Mouse (Mus musculus): Measurements from ENCODE around the gene Slc51b.
A peak's percentile ranks its signal among the peaks of the same experiment; 100 is the strongest.

Gene Slc51b

DNA sequence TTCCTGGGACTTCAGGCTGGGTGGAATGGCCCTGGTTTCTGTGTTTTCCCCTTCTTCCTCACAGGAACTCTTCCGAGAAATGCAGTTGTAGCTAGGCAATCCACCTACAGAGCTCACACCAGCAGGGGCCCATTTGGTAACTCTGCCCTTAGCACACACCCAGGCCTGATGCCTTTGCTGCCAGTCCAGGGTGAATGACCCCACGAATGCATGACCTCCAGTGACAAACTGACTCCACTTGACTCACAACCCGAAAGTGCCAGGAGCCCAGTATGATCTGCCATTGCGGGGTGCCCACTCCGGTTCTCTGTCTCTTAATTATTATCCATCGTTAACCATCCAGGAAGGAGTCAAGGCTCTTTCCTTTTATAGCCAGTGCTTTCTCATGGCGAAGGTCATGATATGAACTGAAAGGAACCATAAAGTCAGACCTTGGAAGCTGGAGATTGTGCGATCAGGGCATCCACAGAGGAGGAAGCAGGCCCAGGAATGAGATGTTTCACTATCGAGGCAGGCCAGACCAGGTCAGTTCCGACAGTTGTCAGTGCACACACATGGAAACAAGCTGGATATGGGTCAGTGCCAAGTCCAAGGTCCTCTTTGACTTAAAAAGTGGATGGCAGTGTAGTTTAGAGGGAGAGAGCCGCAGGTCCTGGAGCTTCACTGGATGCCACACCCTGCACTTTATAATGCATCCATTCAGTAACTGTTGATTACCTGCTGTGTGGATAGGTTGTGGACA is at the start of gene Slc51b:
Gene Slc51b, minus strand, starts transcription at position 196 of the 742 bp plus-strand sequence.
- DNase-seq (ENCODE audit: low spot score): no peak

DNA sequence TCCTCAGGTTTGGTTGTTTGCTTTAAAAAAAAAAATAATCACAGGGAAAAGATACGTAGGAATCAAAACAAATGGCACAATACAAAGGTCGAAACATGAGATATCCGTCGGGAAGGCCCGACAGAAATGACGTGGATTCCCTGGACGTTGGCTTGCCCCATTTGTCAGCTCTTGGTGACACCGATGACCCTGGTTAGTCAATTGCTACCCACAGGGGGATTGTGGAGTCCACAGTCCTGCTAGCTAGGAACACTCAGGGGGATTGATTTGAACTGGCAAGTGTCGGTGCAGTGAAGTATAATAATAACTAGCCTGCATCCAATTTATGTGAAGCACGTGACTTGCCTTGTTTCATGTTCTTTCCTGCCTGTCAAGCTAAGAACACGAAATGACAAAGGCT is 44.9 kb upstream of the Slc51b start:
- no peak for DNase-seq (ENCODE audit: low spot score)

- DNase-seq (ENCODE audit: low spot score): no peak
These were observed 42.5 kb upstream of the Slc51b start for GRCm38 (mm10) chr9:65465241-65465640.

GRCm38 (mm10) chr9:65464161-65464560 is 41.4 kb upstream of the Slc51b start:
- no peak for DNase-seq (ENCODE audit: low spot score)

- no peak for DNase-seq (ENCODE audit: low spot score)
These were observed 39.8 kb upstream of the Slc51b start for GRCm38 (mm10) chr9:65462544-65462943.

DNA sequence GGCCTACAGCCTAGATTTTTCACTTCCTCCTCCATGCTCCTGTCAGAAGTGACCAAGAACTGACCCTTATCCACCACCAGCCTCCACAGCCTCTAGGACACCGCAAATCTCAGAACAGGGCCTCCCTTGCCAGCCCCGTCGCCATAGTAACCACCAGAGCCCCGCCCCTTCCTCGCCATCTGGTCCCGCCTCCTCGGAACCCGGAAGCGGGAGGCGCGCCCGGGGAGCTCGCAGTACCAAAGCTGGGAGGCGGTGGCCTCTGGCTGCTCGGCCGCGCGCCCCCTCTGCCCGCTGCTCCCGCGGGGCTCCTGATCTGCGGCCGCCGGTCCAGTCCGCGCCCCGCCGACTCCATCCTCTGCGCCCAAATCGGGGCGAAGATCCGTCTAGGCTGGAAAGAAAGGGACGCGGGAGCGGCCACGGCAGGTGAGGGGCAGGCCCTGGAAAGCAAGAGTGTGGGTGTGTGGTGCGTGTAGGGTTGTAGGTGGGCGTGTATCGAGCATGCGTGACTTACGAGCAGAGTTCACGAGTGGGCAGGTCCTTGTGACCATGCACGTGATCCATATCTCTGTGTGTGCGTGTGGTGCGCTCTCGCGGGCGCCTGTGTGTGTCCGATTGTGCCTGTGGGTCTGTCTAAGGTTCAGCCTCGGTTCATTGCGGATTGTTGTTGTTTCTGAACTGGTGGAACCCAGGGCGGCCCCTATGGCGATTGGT is 38.1 kb upstream of the Slc51b start, which contains the start of gene Spg21:
Gene Spg21, plus strand, starts transcription at position 216 of the 711 bp plus-strand sequence.
- DNase-seq (ENCODE audit: low spot score): peak; percentile 92

DNA sequence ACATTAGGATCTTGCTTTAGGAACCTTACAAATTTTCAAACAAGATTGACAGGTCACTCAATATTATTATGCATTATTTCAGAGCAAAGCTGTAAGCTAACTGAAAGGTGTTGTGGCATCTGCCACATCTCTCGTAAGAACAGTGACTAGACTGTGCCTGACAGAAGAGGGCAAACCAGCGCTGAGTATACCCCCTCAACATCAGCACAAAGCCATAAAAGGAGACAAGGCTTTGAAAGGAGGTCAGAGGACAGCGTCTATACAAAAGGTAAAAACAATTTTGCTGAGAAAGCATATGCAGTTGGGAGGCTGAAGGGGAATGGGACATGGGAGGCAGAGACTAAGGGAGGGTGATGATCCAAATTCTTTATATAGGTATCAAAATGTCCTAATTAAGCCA is 37.4 kb upstream of the Slc51b start:
- DNase-seq (ENCODE audit: low spot score): no peak

- no peak for DNase-seq (ENCODE audit: low spot score)
These were observed 36.2 kb upstream of the Slc51b start for GRCm38 (mm10) chr9:65458975-65459374.

DNA sequence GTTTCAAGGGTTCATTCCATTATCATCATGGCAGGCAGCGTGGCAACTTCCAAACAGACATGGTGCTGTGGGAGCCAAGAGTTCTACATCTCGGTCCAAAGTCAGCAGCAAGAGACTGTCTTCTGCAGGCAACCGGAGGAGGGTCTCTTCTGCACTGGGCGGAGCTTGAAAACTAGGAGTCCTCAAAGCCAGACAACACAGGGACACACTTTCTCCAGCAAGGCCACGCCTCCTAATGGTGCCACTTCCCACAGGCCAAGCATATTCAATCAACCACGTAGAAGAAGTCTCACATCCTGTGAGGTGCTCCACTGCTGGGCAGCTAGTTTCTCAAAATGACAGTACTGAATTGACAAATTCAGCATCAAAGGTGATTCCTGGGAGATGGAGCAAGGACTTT is 25.2 kb upstream of the Slc51b start:
- no peak for DNase-seq (ENCODE audit: low spot score)

GRCm38 (mm10) chr9:65444692-65445091 is 21.9 kb upstream of the Slc51b start:
- DNase-seq (ENCODE audit: low spot score): no peak

DNA sequence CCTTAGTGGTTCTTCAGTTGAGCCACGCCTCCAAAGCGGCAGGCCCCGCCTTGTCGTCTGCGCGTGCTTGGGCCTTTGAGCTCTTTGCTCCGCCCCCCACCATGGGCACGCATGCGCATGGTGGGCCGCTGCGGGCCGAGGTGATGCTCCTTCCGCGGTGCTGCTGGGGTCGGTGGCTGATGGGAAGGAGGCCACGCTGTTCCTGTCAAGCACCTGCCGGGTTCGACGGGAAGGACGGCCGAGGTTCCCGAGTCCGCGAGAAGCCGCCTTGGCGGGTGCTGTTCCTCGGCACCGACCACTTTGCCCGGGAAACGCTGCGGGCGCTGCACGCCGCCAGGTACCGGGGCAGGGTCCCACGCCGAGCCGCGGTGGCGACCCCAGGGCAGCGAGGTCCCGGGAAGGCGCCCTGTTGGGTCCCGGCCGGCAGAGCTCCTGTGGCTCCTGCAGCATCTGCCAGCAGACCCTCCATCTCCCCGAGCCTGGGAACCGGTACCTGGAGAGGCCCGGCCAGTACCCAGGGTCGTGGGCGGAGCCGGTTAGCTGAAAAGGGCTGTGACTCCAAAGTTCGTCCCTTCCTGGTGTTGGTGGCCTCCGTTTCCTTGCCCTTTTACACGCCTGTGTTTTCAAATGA is 13.0 kb upstream of the Slc51b start, which contains the start of gene Mtfmt:
Gene Mtfmt, plus strand, starts transcription at position 112 of the 631 bp plus-strand sequence.
- peak; percentile 67 for DNase-seq (ENCODE audit: low spot score)

DNA sequence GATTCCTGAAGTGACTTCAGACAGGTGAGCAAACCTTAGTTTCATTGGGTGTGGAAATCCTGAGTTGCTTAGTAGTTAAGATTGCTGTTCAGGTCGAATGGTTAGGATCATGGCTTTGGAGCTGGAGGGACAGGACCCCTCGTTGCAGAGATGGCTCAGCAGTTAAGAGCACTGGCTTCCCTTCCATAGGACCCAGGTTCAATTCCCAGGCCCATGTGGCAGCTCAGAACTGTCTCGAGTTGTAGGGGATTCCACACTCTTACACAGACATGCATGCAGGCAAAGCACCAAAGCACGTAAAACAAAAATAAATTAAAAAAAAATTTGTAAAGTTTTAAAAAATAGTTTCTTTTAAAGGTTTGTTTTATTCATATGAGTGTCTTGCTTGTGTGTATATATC is 12.5 kb upstream of the Slc51b start:
- DNase-seq (ENCODE audit: low spot score): no peak

DNA sequence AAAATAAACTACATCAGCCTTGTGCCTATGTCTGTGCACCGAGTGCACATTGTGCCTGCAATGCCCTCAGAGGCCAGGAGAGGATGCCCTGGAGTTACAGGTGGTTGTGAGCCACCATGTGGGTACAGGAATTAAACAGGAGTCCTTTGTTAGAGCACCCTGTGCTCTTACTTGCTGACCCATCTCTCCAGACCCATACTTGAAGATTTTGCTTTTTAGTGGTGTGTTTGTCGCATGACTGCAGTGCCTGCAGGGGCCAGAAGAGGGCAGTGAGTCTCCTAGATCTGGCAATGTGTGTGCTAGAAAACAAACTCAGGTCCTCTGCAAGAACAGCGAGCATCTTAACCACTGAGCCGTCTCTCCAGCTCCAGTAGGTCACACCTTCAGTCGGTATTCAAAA is 11.4 kb upstream of the Slc51b start:
- DNase-seq (ENCODE audit: low spot score): no peak

GRCm38 (mm10) chr9:65432236-65432635 is 9.5 kb upstream of the Slc51b start:
- DNase-seq (ENCODE audit: low spot score): peak; percentile 49

DNA sequence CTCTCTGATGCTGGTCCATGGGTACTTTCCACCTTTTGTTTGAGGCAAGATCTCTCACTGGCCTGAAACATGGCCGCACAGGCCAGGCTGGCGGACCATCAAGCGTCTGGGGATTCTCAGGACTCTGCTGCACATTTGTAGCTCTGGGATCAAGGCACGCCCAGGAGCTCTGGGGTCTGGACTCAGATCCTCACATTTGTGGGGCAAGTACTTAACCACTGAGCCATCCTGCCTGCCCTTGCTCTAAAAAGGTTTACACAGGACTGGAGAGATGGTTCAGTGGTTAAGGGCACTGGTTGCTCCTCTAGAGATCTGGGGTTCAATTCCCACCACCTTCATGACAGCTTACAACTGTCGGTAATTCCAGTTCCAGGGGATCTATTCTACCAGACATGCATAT is 8.2 kb upstream of the Slc51b start:
- no peak for DNase-seq (ENCODE audit: low spot score)

DNA sequence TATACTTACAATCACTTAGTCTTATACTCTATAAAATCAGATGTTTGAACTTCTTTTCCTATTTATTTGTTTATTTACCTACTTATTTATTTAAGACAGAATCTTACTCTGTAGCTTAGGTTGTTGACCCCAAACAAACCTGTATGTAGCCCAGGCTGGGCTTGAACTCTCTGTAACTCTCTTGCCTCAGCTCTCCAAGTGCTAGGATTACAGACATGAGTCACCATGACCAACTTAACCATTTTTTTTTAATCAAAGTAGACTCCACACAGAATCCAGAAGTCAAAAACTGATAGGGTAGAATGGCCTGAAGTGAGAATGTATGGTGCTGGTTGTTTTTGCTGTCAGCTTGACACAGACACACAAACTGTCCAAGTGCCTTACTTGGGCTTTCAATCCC is 7.6 kb upstream of the Slc51b start:
- DNase-seq (ENCODE audit: low spot score): no peak

DNA sequence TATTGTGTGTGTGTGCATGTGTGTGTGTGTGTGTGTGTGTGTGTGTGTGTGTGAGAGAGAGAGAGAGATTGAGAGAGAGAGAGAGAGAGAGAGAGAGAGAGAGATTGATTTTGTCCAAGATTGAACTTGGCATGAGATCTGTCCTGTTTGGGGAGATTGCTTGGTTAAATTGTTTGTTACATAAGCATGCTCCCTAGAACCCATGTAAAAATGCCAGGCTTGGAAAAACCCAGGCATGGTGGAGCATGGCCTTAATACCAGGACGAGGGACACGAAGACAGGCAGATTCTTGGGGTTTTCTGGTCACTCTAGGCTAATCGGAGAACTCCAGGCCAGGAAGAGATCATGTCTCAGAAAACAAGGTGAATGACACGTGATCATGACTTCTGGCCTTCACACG is 5.2 kb upstream of the Slc51b start:
- no peak for DNase-seq (ENCODE audit: low spot score)

GRCm38 (mm10) chr9:65427511-65427910 is 4.8 kb upstream of the Slc51b start:
- DNase-seq (ENCODE audit: low spot score): no peak

GRCm38 (mm10) chr9:65424393-65424792 is 1.6 kb upstream of the Slc51b start:
- no peak for DNase-seq (ENCODE audit: low spot score)

- no peak for DNase-seq (ENCODE audit: low spot score)
These were observed 3.1 kb downstream of the Slc51b start for GRCm38 (mm10) chr9:65419633-65420032.

GRCm38 (mm10) chr9:65417738-65418137 is 5.0 kb downstream of the Slc51b start:
- DNase-seq (ENCODE audit: low spot score): no peak

GRCm38 (mm10) chr9:65411326-65411725 is 11.4 kb downstream of the Slc51b start:
- DNase-seq (ENCODE audit: low spot score): no peak

DNA sequence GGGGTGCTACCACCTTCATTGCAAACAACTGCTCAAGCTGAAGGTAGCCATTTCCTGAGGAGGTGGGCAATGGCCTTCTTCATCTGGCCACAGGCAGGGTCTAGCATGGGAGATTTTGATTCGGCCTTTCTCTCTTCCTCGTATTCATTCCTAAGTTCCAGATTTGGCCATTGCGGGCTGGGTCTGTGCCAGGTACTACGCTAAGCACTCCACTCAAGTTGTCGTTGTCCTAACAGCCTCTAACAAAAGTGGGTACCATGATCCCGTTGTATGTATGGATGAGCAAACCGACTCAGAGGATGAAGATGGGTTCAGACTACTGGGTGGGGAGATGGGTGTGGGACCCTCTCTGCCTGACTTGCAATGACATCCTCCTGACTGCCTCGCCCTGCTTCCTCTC is 12.4 kb downstream of the Slc51b start:
- no peak for DNase-seq (ENCODE audit: low spot score)

Data from urinary bladder, postnatal 10 days (tissue).